Mouse (Mus musculus): Measurements from ENCODE around the gene Wtip.
"Not testable (repeated sequence)": the region's sequence is repeated elsewhere in the genome, so short reads cannot be mapped to it uniquely, and the experiment has no call there.

DNA sequence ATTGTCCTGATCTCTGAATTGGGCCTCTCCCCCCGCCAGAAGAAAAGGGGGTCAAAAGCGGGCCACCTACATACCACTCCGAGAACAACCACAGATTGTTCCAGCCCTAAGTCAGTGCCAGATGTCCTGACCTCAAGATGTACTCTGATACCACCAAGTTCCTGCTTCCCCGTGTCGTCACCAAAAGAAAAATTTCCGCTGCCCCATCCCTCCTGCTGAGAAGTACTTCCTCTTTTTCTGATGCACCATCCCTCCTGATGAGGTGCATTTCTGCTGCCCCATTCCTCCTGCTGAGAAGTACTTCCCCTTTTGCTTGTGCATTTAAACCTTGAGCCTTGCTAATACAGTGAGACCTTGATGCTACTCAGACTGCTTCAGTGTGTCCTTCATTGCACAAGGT is 43.2 kb upstream of the Wtip start:
- not testable (repeated sequence) for TF ChIP-seq CTCF (IDR thresholded peaks at IDR 0.05; ENCODE audit: low read depth, low read length); POLR2A (IDR thresholded peaks at IDR 0.05; ENCODE audit: extremely low read depth, insufficient read depth, low read length)
